Mouse (Mus musculus): ENCODE measurements around the gene Mdk. TPM values are rescaled to one million over a fixed set of nuclear protein-coding genes. Genes with fewer than 3 reads are reported as not detected.

Gene Mdk
- polyA plus RNA-seq, 1 experiment from 2014 or later = 128 TPM

DNA sequence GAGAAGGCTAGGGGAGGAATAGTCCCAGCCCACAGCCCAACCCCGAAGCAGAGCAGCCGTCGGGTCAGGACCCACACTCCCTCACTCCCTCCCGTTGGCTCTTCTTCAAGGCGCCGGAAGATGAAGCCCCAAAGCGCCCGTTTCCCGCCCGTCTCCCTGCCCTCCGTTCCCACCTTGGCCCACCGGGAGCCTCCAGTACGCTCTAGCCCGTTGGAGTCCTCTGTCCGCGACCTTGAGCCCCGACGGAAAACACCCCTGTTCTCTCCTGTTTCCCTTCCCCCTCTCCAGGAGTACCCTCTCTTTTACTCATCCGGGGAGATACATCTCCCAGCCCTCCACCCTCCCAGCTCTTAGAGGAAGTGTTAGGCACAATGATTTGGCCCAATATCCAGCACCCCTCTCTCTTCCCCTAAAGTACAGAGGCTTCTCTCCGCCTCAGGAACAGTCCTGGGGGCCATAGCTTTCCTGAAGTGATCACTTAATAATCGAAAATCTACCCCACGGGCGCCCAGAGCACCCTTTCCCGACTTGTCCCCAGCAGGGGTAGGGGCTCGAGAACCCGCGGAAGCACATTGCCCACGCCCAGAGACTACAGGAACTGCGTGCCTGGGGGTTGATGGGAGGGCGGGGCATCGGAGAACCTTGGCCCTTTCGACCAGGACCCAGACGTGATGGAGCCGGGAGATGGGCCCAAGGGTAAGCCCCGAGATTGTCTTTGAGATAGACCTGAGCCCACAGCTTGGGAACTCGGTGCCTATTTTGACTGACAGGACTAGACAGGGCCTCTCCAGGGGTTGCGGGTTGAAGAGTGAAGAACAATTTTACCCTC lies 9.3 kb downstream of the Mdk start:
- TF ChIP-seq CTCF (IDR thresholded peaks at IDR 0.05; ENCODE audit: low read depth) = no peak
- H3K27ac ChIP-seq (ENCODE audit: low read depth, low read length) = no peak overlapping the region
- H3K27me3 ChIP-seq (replicated peaks; ENCODE audit: control insufficient read depth, insufficient read depth, low read length) = peaks cover 39% of the 10 kb centered on the region
- H3K4me3 ChIP-seq (ENCODE audit: low read depth, low read length) = peak overlapping the region; percentile 52
- no peak overlapping the region for H3K9ac ChIP-seq (ENCODE audit: low read depth, low read length)
- peaks cover 13% of the 10 kb centered on the region for H3K36me3 ChIP-seq (ENCODE audit: control insufficient read depth, insufficient read depth)
- 2% methylated on average over 36 of the region's 37 CpGs for WGBS
- H3K4me1 ChIP-seq (replicated peaks; ENCODE audit: control insufficient read depth, insufficient read depth, low read length) = peaks cover 12% of the 10 kb centered on the region
- H3K9me3 ChIP-seq (ENCODE audit: control insufficient read depth) = no peaks in the 10 kb centered on the region
- peak overlapping the region; percentile 90 for H3K4me2 ChIP-seq (replicated peaks; ENCODE audit: low read depth)
- no peak for ATAC-seq

DNA sequence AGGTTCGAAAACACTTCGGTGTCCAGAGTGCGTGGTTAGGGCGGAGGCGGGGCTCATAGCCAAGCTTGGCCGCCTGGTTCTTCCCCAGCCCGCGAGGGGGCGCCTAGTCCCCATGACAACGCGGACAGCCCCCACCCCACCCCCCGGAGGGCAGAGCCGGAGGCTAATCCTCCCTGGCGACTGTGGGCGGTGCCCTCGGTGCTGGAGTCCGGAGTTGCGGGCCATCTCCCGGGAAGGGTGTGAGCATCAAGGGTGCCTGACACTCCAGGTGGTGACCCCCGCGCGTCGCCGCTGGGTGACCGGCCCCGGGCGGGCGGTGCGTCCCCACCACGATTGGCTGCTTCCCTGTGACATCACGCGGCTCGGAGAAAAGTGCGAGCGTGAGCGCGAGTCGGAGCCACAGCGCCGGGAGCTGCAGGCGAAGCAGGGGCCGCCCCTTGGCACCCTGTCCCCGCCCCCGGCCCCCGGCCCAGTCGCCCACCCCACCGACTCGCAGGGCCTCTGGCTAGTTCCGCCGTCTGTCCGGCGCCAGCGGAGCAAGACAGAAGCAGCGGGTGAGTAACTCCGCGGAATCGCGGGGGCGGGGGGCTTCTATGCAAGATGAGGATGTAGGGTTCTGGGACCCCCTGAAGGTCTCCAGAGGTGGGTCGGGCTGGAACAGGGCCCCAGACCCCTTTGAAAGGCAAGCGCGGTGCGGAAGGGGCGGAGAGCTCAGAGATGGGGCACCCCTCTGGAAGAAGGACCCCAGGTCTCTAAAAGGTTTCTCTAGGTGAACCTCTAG lies 10.1 kb downstream of the Mdk start:
- peak overlapping the region; percentile 90 for H3K4me2 ChIP-seq (replicated peaks; ENCODE audit: low read depth)
- peaks cover 39% of the 10 kb centered on the region for H3K27me3 ChIP-seq (replicated peaks; ENCODE audit: control insufficient read depth, insufficient read depth, low read length)
- ATAC-seq = peak; percentile 18
- no peak overlapping the region for H3K27ac ChIP-seq (ENCODE audit: low read depth, low read length)
- peaks cover 22% of the 10 kb centered on the region for H3K36me3 ChIP-seq (ENCODE audit: control insufficient read depth, insufficient read depth)
- H3K4me1 ChIP-seq (replicated peaks; ENCODE audit: control insufficient read depth, insufficient read depth, low read length) = peaks cover 9% of the 10 kb centered on the region; the same call in 1 of the 2 replicates
- under 1% methylated on average over 64 of the region's 64 CpGs for WGBS
- no peaks in the 10 kb centered on the region for H3K9me3 ChIP-seq (ENCODE audit: control insufficient read depth)
- no peak overlapping the region for H3K9ac ChIP-seq (ENCODE audit: low read depth, low read length)
- peak overlapping the region; percentile 52 for H3K4me3 ChIP-seq (ENCODE audit: low read depth, low read length)
- TF ChIP-seq CTCF (IDR thresholded peaks at IDR 0.05; ENCODE audit: low read depth) = peak; percentile 65

DNA sequence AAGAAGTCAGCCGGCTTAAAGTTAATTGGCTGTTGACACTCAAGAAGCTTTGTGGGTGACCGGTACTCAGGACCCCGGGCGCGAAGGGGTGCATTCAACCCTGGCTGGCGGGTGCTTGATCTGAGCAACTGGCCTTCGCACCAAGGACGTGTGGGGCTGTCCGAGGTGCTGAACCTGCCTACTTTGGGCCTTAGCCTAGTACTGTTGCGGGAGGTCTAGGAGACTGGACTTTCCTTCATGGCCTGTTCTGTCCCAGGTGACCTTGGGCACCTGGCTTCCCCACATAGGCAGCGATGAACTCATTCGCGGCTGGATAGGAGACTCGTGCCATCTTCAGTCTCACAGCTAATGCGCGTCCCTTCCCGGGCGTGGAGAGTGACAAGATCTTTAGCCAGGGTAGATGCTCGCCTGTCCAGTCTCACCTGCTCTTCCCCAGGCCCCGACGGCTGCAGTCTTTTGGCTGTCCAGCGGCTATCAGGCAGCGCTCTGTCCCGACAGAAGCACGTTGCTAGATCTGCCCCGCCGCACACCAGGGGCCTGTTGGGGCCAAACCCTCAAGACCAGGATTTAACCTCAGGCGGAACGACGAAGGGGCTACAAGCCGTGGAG lies 10.8 kb downstream of the Mdk start:
- WGBS = 2% methylated on average over 31 of the region's 31 CpGs
- H3K36me3 ChIP-seq (ENCODE audit: control insufficient read depth, insufficient read depth) = peaks cover 29% of the 10 kb centered on the region

DNA sequence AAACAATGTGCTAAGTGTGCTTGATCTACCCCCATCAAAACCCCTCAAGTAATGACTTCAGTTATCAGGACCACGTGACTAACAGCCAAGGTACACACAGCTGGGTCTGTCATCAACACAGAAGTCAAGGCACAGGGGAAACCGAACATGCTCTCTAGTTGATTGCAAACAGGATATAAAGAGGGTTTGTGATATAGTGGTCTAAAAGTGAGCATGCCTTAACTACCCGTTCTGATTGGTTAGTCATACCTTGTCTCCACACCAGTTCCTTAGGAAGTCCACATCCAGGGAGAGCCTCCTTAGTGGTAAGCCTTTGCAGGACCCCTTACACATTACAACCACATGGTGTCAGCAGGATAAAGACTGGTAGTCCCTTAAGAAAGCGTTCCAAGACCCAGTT lies 12.0 kb downstream of the Mdk start:
- TF ChIP-seq CTCF (IDR thresholded peaks at IDR 0.05; ENCODE audit: low read depth) = no peak
- 59% methylated on average over 4 of the region's 4 CpGs for WGBS
- H3K4me3 ChIP-seq (ENCODE audit: low read depth, low read length) = no peak overlapping the region
- no peaks in the 10 kb centered on the region for H3K9me3 ChIP-seq (ENCODE audit: control insufficient read depth)
- no peak overlapping the region for H3K4me2 ChIP-seq (replicated peaks; ENCODE audit: low read depth)
- no peak overlapping the region for H3K27ac ChIP-seq (ENCODE audit: low read depth, low read length)
- H3K36me3 ChIP-seq (ENCODE audit: control insufficient read depth, insufficient read depth) = peaks cover 39% of the 10 kb centered on the region
- H3K9ac ChIP-seq (ENCODE audit: low read depth, low read length) = no peak overlapping the region
- H3K27me3 ChIP-seq (replicated peaks; ENCODE audit: control insufficient read depth, insufficient read depth, low read length) = peaks cover 39% of the 10 kb centered on the region
- no peak for ATAC-seq
- peaks cover 9% of the 10 kb centered on the region; the same call in 1 of the 2 replicates for H3K4me1 ChIP-seq (replicated peaks; ENCODE audit: control insufficient read depth, insufficient read depth, low read length)

More for the DNA sequence above, 10.8 kb downstream of the Mdk start:
- H3K9ac ChIP-seq (ENCODE audit: low read depth, low read length) = no peak overlapping the region
- H3K27me3 ChIP-seq (replicated peaks; ENCODE audit: control insufficient read depth, insufficient read depth, low read length) = peaks cover 39% of the 10 kb centered on the region
- peak overlapping the region; percentile 52 for H3K4me3 ChIP-seq (ENCODE audit: low read depth, low read length)
- H3K27ac ChIP-seq (ENCODE audit: low read depth, low read length) = no peak overlapping the region
- peak; percentile 48 for ATAC-seq
- H3K4me1 ChIP-seq (replicated peaks; ENCODE audit: control insufficient read depth, insufficient read depth, low read length) = peaks cover 9% of the 10 kb centered on the region; the same call in 1 of the 2 replicates
- H3K9me3 ChIP-seq (ENCODE audit: control insufficient read depth) = no peaks in the 10 kb centered on the region
- TF ChIP-seq CTCF (IDR thresholded peaks at IDR 0.05; ENCODE audit: low read depth) = no peak
- peak overlapping the region; percentile 90 for H3K4me2 ChIP-seq (replicated peaks; ENCODE audit: low read depth)

GRCm38 (mm10) chr2:91917096-91917495 lies 15.0 kb downstream of the Mdk start:
- no peak for ATAC-seq
- no peak overlapping the region for H3K9ac ChIP-seq (ENCODE audit: low read depth, low read length)
- WGBS = 92% methylated on average over 7 of the region's 7 CpGs
- TF ChIP-seq CTCF (IDR thresholded peaks at IDR 0.05; ENCODE audit: low read depth) = no peak
- peaks cover 16% of the 10 kb centered on the region for H3K27me3 ChIP-seq (replicated peaks; ENCODE audit: control insufficient read depth, insufficient read depth, low read length)
- H3K9me3 ChIP-seq (ENCODE audit: control insufficient read depth) = no peaks in the 10 kb centered on the region
- peak overlapping the region; percentile 21; the same call in 1 of the 2 replicates for H3K27ac ChIP-seq (ENCODE audit: low read depth, low read length)
- H3K36me3 ChIP-seq (ENCODE audit: control insufficient read depth, insufficient read depth) = peaks cover 68% of the 10 kb centered on the region
- no peak overlapping the region for H3K4me3 ChIP-seq (ENCODE audit: low read depth, low read length)
- H3K4me2 ChIP-seq (replicated peaks; ENCODE audit: low read depth) = no peak overlapping the region
- H3K4me1 ChIP-seq (replicated peaks; ENCODE audit: control insufficient read depth, insufficient read depth, low read length) = no peaks in the 10 kb centered on the region

All from intestine, postnatal 0 days (tissue).